Mouse (Mus musculus): ENCODE measurements at regions not wholly inside any gene's neighbourhood (a gene's known extent, or its start where the extent isn't known, plus 50 kb on each side); places are given as distances from the start of the nearest gene placed in this dataset.

GRCm38 (mm10) chr1:76276624-76277023, 730.6 kb downstream of the Slc4a3 start:
- Histone ChIP-seq H3K4me1 (ENCODE audit: control insufficient read depth, insufficient read depth, insufficient read length) (no peaks in the 10 kb centered on the region), H3K4me3 (ENCODE audit: extremely low read depth, insufficient read depth, insufficient read length) (no peak overlapping the region), H3K36me3 (ENCODE audit: control insufficient read depth, insufficient read depth, low read length) (no peaks in the 10 kb centered on the region), H3K27ac (ENCODE audit: insufficient read depth, low read length) (no peak overlapping the region), H3K27me3 (ENCODE audit: control insufficient read depth, insufficient read depth, low read length) (no peaks in the 10 kb centered on the region)
- no peak for TF ChIP-seq CTCF (IDR thresholded peaks at IDR 0.05; ENCODE audit: extremely low read depth, insufficient read depth, insufficient read length, insufficient replicate concordance)
- TF ChIP-seq POLR2A (IDR thresholded peaks at IDR 0.05; ENCODE audit: low read depth, low read length) = no peak
- 73% methylated on average over 3 of the region's 3 CpGs for WGBS
- no peak for DNase-seq (ENCODE audit: low read depth in 1 of 2, low spot score in 2 of 2)

- H3K27ac ChIP-seq (ENCODE audit: insufficient read depth, low read length) = no peak overlapping the region
- no peaks in the 10 kb centered on the region for H3K36me3 ChIP-seq (ENCODE audit: control insufficient read depth, insufficient read depth, low read length)
- 74% methylated on average over 3 of the region's 3 CpGs for WGBS
- no peak for DNase-seq (ENCODE audit: low read depth in 1 of 2, low spot score in 2 of 2)
- TF ChIP-seq CTCF (IDR thresholded peaks at IDR 0.05; ENCODE audit: extremely low read depth, insufficient read depth, insufficient read length, insufficient replicate concordance) = no peak
- no peak for TF ChIP-seq POLR2A (IDR thresholded peaks at IDR 0.05; ENCODE audit: low read depth, low read length)
- no peaks in the 10 kb centered on the region for H3K4me1 ChIP-seq (ENCODE audit: control insufficient read depth, insufficient read depth, insufficient read length)
- no peak overlapping the region for H3K4me3 ChIP-seq (ENCODE audit: extremely low read depth, insufficient read depth, insufficient read length)
- H3K27me3 ChIP-seq (ENCODE audit: control insufficient read depth, insufficient read depth, low read length) = no peaks in the 10 kb centered on the region
Observed at GRCm38 (mm10) chr1:76283322-76283721, 737.3 kb downstream of the Slc4a3 start.

- TF ChIP-seq CTCF (IDR thresholded peaks at IDR 0.05; ENCODE audit: extremely low read depth, insufficient read depth, insufficient read length, insufficient replicate concordance) = no peak
- no peak for TF ChIP-seq POLR2A (IDR thresholded peaks at IDR 0.05; ENCODE audit: low read depth, low read length)
- Histone ChIP-seq H3K36me3 (ENCODE audit: control insufficient read depth, insufficient read depth, low read length) (no peaks in the 10 kb centered on the region), H3K4me1 (ENCODE audit: control insufficient read depth, insufficient read depth, insufficient read length) (no peaks in the 10 kb centered on the region), H3K27ac (ENCODE audit: insufficient read depth, low read length) (no peak overlapping the region), H3K4me3 (ENCODE audit: extremely low read depth, insufficient read depth, insufficient read length) (no peak overlapping the region), H3K27me3 (ENCODE audit: control insufficient read depth, insufficient read depth, low read length) (no peaks in the 10 kb centered on the region)
- WGBS = 76% methylated on average over 4 of the region's 4 CpGs
- no peak for DNase-seq (ENCODE audit: low read depth in 1 of 2, low spot score in 2 of 2)
Observed at GRCm38 (mm10) chr1:76322943-76323559, 777.0 kb downstream of the Slc4a3 start.

- 80% methylated on average over 4 of the region's 4 CpGs for WGBS
Observed at GRCm38 (mm10) chr1:76323592-76323991, 777.5 kb downstream of the Slc4a3 start.

GRCm38 (mm10) chr1:76336011-76336410, 789.9 kb downstream of the Slc4a3 start:
- Histone ChIP-seq H3K36me3 (ENCODE audit: control insufficient read depth, insufficient read depth, low read length) (no peaks in the 10 kb centered on the region), H3K27me3 (ENCODE audit: control insufficient read depth, insufficient read depth, low read length) (no peaks in the 10 kb centered on the region), H3K27ac (ENCODE audit: insufficient read depth, low read length) (no peak overlapping the region), H3K4me1 (ENCODE audit: control insufficient read depth, insufficient read depth, insufficient read length) (no peaks in the 10 kb centered on the region), H3K4me3 (ENCODE audit: extremely low read depth, insufficient read depth, insufficient read length) (no peak overlapping the region)
- no peak for DNase-seq (ENCODE audit: low read depth in 1 of 2, low spot score in 2 of 2)
- no peak for TF ChIP-seq CTCF (IDR thresholded peaks at IDR 0.05; ENCODE audit: extremely low read depth, insufficient read depth, insufficient read length, insufficient replicate concordance)
- TF ChIP-seq POLR2A (IDR thresholded peaks at IDR 0.05; ENCODE audit: low read depth, low read length) = no peak

More at GRCm38 (mm10) chr1:76323592-76323991, 777.5 kb downstream of the Slc4a3 start:
- no peak for TF ChIP-seq CTCF (IDR thresholded peaks at IDR 0.05; ENCODE audit: extremely low read depth, insufficient read depth, insufficient read length, insufficient replicate concordance)
- TF ChIP-seq POLR2A (IDR thresholded peaks at IDR 0.05; ENCODE audit: low read depth, low read length) = no peak
- Histone ChIP-seq H3K36me3 (ENCODE audit: control insufficient read depth, insufficient read depth, low read length) (no peaks in the 10 kb centered on the region), H3K27me3 (ENCODE audit: control insufficient read depth, insufficient read depth, low read length) (no peaks in the 10 kb centered on the region), H3K4me1 (ENCODE audit: control insufficient read depth, insufficient read depth, insufficient read length) (no peaks in the 10 kb centered on the region), H3K27ac (ENCODE audit: insufficient read depth, low read length) (no peak overlapping the region), H3K4me3 (ENCODE audit: extremely low read depth, insufficient read depth, insufficient read length) (no peak overlapping the region)
- DNase-seq (ENCODE audit: low read depth in 1 of 2, low spot score in 2 of 2) = no peak

- H3K4me3 ChIP-seq (ENCODE audit: extremely low read depth, insufficient read depth, insufficient read length) = no peak overlapping the region
- WGBS = 91% methylated on average over 8 of the region's 8 CpGs
- H3K36me3 ChIP-seq (ENCODE audit: control insufficient read depth, insufficient read depth, low read length) = no peaks in the 10 kb centered on the region
- no peak overlapping the region for H3K27ac ChIP-seq (ENCODE audit: insufficient read depth, low read length)
- TF ChIP-seq POLR2A (IDR thresholded peaks at IDR 0.05; ENCODE audit: low read depth, low read length) = no peak
- no peak for TF ChIP-seq CTCF (IDR thresholded peaks at IDR 0.05; ENCODE audit: extremely low read depth, insufficient read depth, insufficient read length, insufficient replicate concordance)
- H3K4me1 ChIP-seq (ENCODE audit: control insufficient read depth, insufficient read depth, insufficient read length) = no peaks in the 10 kb centered on the region
- no peak for DNase-seq (ENCODE audit: low read depth in 1 of 2, low spot score in 2 of 2)
- H3K27me3 ChIP-seq (ENCODE audit: control insufficient read depth, insufficient read depth, low read length) = no peaks in the 10 kb centered on the region
Observed at GRCm38 (mm10) chr1:76362106-76362505, 816.0 kb downstream of the Slc4a3 start.

GRCm38 (mm10) chr1:76373931-76374330, 827.9 kb downstream of the Slc4a3 start:
- no peak overlapping the region for H3K4me3 ChIP-seq (ENCODE audit: extremely low read depth, insufficient read depth, insufficient read length)
- DNase-seq (ENCODE audit: low read depth in 1 of 2, low spot score in 2 of 2) = no peak
- no peak for TF ChIP-seq POLR2A (IDR thresholded peaks at IDR 0.05; ENCODE audit: low read depth, low read length)
- no peak for TF ChIP-seq CTCF (IDR thresholded peaks at IDR 0.05; ENCODE audit: extremely low read depth, insufficient read depth, insufficient read length, insufficient replicate concordance)

More at GRCm38 (mm10) chr1:76373931-76374330, 827.9 kb downstream of the Slc4a3 start:
- no peaks in the 10 kb centered on the region for H3K36me3 ChIP-seq (ENCODE audit: control insufficient read depth, insufficient read depth, low read length)
- no peaks in the 10 kb centered on the region for H3K27me3 ChIP-seq (ENCODE audit: control insufficient read depth, insufficient read depth, low read length)
- no peaks in the 10 kb centered on the region for H3K4me1 ChIP-seq (ENCODE audit: control insufficient read depth, insufficient read depth, insufficient read length)
- 64% methylated on average over 2 of the region's 2 CpGs for WGBS
- H3K27ac ChIP-seq (ENCODE audit: insufficient read depth, low read length) = no peak overlapping the region

Data from spleen, adult 2 months (tissue).